Mouse (Mus musculus) heart, postnatal 4 days (tissue): ENCODE measurements around the gene Slc9a9. TPM values are rescaled to one million over a fixed set of nuclear protein-coding genes. Genes with fewer than 3 reads are reported as not detected.

ENCODE experiments used
- DNase-seq: peaks from one replicate; pipeline ENCODE4 v3.0.0; 2021
- total RNA-seq, 2 experiments: library from RNA; stranded (reverse); gene quantifications; 2 replicates each; pipeline ENCODE4 v1.2.3; 2021

Slc9a9 gene
- total RNA-seq, 2 experiments from 2014 or later: 2.6 to 2.7 TPM

- no peak for DNase-seq
These were observed 416.6 kb downstream of the Slc9a9 start for GRCm38 (mm10) chr9:95086109-95086821.

GRCm38 (mm10) chr9:95088221-95088620, 418.5 kb downstream of the Slc9a9 start:
- no peak for DNase-seq

GRCm38 (mm10) chr9:95089050-95089449, 419.3 kb downstream of the Slc9a9 start:
- DNase-seq: no peak

- DNase-seq: no peak
These were observed 426.8 kb downstream of the Slc9a9 start for GRCm38 (mm10) chr9:95096486-95096885.

GRCm38 (mm10) chr9:95105768-95106167, 436.1 kb downstream of the Slc9a9 start:
- DNase-seq: no peak

DNA sequence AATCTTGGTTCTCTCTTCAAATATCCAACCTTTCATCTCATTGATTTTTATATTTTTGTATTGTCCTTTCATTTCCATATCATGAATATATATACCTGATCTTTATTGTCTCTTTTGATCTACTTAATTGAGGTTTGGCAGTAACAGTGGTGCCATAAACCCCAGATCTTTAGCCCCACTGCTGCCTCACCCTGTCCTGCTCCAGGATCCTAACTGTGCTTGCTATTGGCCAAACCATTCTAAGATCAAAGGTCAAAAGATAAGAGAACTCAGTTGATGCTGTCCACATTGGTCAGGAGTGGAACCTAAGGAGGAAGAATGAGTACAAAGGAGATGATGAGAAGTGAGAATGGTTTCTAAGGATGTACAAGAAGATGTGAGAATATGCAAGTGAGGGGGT, 440.1 kb downstream of the Slc9a9 start:
- no peak for DNase-seq

GRCm38 (mm10) chr9:95110768-95111167, 441.1 kb downstream of the Slc9a9 start:
- DNase-seq: no peak

DNA sequence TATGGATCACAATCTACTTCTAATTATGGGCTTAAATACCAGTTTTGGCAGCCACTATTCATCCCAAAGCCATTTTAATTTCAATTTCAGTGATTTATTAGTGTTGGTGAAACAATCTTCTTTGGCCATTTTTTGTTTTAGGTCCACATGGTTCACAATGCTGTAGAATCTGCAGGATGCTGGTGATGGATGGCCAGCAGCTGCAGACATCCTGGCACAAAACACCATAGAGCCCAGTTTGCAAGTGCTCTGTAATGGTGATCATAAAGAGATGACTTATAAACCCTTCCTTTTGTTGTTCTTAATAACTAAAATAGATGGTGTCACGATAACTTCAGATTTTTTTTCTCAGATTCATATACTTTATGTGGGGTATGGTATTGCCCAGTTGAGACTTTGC, 442.0 kb downstream of the Slc9a9 start:
- DNase-seq: no peak

- DNase-seq: no peak
These were observed 443.7 kb downstream of the Slc9a9 start for GRCm38 (mm10) chr9:95113157-95114135.

GRCm38 (mm10) chr9:95120062-95120461, 450.4 kb downstream of the Slc9a9 start:
- DNase-seq: no peak

DNA sequence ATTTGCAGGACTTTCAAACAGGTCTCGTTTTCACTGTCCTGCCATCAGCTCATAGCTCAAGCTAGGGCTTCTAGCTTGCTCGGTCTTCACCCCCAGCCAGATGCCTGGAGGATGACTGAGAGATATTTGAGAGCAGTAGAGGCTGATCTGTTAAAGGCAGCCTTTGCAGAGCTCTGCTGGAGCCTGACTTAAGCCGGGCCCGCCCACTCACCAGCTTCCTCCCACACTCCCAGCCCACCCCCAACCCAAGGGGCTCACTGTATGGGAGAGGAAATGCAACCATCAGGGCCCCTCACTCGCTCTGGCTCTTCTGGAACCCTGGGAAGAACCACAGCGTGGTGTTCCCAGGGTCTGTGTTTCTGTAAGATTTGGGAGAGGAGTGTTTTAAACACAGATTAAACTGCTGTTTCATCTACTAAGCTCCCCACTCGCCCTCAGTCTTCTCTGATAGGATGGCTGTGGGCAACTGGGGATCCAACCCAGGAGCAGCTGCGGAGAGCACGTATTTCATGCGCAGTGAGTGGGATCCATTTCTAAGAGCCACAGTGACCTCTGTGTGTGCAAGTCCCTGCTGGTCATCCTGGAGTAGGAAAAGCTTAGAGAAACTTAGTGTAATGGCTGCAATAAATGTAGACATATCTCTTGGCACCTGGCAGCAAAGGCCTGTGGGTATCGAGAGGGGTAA, 451.6 kb downstream of the Slc9a9 start:
- DNase-seq: no peak

DNA sequence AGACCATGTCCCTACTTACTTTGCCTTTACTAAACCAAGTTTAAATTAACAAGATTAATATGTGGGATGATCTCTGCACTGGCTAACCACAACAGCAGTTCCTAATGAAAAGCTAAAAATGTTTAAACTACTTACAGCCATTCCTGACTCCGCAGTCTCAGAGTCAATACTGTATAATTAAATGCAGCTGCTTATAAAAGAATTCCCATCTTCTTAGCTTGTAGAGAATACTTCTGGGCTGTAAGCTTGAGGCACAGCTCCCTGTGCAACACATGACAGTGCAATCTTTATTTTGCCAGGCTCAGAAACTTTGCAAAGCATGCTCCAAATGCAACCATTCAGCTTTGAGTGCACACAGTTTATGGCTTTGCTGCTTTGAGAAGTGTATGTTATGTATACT, 456.0 kb downstream of the Slc9a9 start:
- no peak for DNase-seq

- no peak for DNase-seq
These were observed 458.1 kb downstream of the Slc9a9 start for GRCm38 (mm10) chr9:95127774-95128173.

DNA sequence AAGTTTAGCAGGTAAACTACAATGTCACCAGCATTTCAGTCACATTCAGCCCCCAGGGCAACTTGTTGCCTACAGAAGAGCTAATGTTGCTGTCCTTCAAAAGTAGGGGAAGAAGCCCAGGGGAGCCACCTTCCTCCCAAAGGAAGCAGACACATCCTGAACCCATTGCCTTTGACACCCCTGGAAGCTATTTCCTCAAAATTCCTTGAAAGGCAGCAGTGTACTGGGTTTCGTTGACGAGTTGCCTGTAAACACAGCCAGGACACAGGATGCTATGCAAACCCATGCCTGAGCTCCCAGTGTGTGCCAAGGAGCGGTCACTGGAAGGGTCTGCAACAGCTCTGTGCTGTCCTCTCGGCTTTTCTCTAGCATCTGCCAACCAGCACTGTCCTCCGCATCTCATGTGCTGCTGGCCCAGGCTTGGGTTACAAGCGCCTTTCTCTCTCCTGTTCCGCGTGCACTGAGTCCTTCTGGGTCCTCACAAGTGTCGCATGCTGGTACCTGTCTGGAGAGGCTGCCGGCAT, 479.6 kb downstream of the Slc9a9 start:
- no peak for DNase-seq

GRCm38 (mm10) chr9:95150096-95150495, 480.4 kb downstream of the Slc9a9 start:
- no peak for DNase-seq

- DNase-seq: no peak
These were observed 480.9 kb downstream of the Slc9a9 start for GRCm38 (mm10) chr9:95150597-95150996.

- DNase-seq: no peak
These were observed 481.3 kb downstream of the Slc9a9 start for GRCm38 (mm10) chr9:95150998-95151397.

DNA sequence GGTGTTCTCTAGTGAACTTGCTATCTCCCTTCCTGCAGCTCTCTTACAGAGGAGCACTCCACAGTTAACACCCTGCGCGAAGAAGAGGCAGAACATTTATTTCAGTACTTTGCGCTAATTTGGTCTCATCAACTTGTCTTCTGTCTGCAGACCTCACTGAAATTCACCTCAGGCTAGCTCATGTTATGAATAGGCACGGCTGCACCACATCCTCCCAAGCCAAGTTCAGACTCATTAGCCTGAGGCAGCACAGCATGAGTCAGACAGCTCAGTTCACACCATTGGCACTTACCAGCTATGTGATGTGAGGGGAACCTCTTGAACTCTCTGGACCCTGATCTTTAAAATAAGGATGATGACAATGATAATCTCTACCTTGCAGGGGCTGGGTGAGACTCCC, 482.0 kb downstream of the Slc9a9 start:
- DNase-seq: no peak

DNA sequence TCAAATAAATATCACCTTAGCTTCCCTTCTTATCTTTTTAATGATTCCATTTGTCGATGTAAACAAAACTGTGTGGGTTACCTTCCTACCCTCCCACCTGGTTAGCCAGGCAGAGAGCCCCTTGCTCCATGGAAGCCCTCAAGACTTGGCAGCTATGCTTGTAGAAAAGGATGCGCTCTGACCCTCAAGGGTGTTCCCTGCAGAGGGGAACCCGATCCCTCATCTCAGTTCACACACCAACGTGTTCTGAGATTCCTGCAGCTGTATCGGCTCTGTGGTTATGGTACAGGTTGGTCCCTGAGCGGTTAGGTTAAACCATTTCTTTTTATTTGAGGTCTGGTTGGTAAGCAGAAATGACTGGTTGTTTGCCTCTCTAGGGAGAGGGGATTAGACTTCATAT, 484.3 kb downstream of the Slc9a9 start:
- no peak for DNase-seq

GRCm38 (mm10) chr9:95157948-95158347, 488.2 kb downstream of the Slc9a9 start:
- no peak for DNase-seq

DNA sequence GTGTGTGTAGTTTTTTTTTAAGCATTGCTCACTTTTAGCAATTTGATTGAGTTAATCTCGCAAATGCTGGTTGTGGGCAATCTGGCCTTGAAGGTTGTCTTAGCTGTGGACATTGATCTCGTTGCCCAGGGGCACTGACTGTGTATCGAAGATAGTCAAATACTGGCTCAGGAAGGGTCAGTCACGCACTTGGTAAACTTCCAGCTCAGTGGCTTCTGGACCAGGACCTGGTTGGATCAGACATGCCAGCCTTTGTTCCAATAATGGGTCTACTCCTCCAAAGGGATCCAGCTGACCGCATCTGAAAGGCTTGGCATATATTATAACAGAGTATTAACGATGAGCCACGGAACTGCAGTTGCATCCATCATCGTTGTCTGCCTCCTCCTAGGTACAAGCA, 489.2 kb downstream of the Slc9a9 start:
- DNase-seq: no peak

GRCm38 (mm10) chr9:95160575-95161300, 491.0 kb downstream of the Slc9a9 start:
- no peak for DNase-seq
